Mouse (Mus musculus) hindbrain, embryonic 11.5 days (tissue): ENCODE measurements around the gene Gli1. TPM values are rescaled to one million over a fixed set of nuclear protein-coding genes. Genes with fewer than 3 reads are reported as not detected.

Experiments used
- ATAC-seq: fragments of 200-750 bp; cut with Nextera tagmentation; 2 replicates; pipeline ENCODE4 v1.8.0; 2017; ENCODE audit warnings: mild to moderate bottlenecking, moderate TSS enrichment, moderate library complexity; ENCODE audit not compliant: low FRiP score
- DNase-seq: peaks from one replicate; pipeline ENCODE4 v3.0.0-alpha.2; 2015; ENCODE audit warnings: low spot score
- H3K27ac ChIP-seq: fragments of 300-500 bp; sonication (generic); 2 replicates; pipeline ENCODE4 v1.5.1; 2014; ENCODE audit warnings: mild to moderate bottlenecking, low read depth, low read length
- H3K27me3 ChIP-seq: fragments of 300-500 bp; sonication (generic); 2 replicates; pipeline ENCODE4 v1.6.1; 2014; ENCODE audit warnings: mild to moderate bottlenecking, low read length, moderate library complexity, mixed read lengths; ENCODE audit not compliant: control insufficient read depth, insufficient read depth
- H3K36me3 ChIP-seq: fragments of 300-500 bp; sonication (generic); 2 replicates; pipeline ENCODE4 v1.6.1; 2014; ENCODE audit warnings: mild to moderate bottlenecking, low read length, moderate library complexity, mixed read lengths; ENCODE audit not compliant: control insufficient read depth, insufficient read depth
- H3K4me1 ChIP-seq: fragments of 300-500 bp; sonication (generic); replicated peaks from 2 replicates; pipeline ENCODE4 v1.6.1; 2014; ENCODE audit warnings: low read length, mixed read lengths; ENCODE audit not compliant: control insufficient read depth, insufficient read depth
- H3K4me2 ChIP-seq: fragments of 300-500 bp; sonication (generic); replicated peaks from 2 replicates; pipeline ENCODE4 v1.6.1; 2014; ENCODE audit warnings: mild to moderate bottlenecking, low read depth, low read length
- H3K4me3 ChIP-seq: fragments of 300-500 bp; sonication (generic); 2 replicates; pipeline ENCODE4 v1.5.1; 2014; ENCODE audit warnings: low read depth, low read length
- H3K9ac ChIP-seq: fragments of 300-500 bp; sonication (generic); 2 replicates; pipeline ENCODE4 v1.6.1; 2014; ENCODE audit warnings: low read depth, low read length
- H3K9me3 ChIP-seq: fragments of 300-500 bp; sonication (generic); 2 replicates; pipeline ENCODE4 v1.6.1; 2016; ENCODE audit warnings: low read length; ENCODE audit not compliant: control insufficient read depth
- WGBS: fragments of 180-500 bp; shearing (Covaris S2); extraction: QIAGEN DNeasy Blood & Tissue Kit; methylation state at CpG from one replicate; pipeline ENCODE4 v1.1.7; 2014; 5-methylcytosine and 5-hydroxymethylcytosine counted together
- polyA plus RNA-seq: library from polyadenylated mRNA; unstranded; fragments of >200 nt; fragmentation: Nextera tagmentation; extraction: Ambion mirVana; gene quantifications from 2 replicates; pipeline ENCODE4 v1.2.1, GENCODE M21; 2014

Gli1 gene
- polyA plus RNA-seq, 1 experiment from 2014 or later, result 3.2 TPM

- Histone ChIP-seq H3K4me3 (no peak overlapping the region), H3K27ac (no peak overlapping the region), H3K9ac (no peak overlapping the region), H3K36me3 (no peaks in the 10 kb centered on the region), H3K27me3 (no peaks in the 10 kb centered on the region), H3K4me2 (no peak overlapping the region), H3K4me1 (no peaks in the 10 kb centered on the region), H3K9me3 (no peaks in the 10 kb centered on the region)
- ATAC-seq, result no peak
- no peak for DNase-seq
- 70% methylated on average over 8 of the region's 8 CpGs for WGBS
These were observed 9.9 kb upstream of the Gli1 start for GRCm38 (mm10) chr10:127351719-127352118.

DNA sequence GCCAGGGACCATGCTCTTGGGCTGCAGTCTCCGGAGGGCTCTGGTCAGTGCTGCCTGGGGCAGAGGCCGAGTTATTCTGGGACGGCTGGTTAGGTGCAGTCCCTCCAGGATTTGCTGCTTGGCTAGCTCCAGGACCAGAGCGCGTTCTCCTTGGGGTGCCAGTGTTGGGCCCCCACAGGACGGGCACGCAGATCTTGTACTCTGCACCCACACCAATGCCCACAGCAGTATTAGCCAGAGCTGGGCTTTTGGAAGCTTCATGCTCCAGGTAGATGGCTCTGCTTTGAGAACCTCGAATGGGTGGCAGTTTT, 9.5 kb upstream of the Gli1 start:
- WGBS, result 84% methylated on average over 8 of the region's 8 CpGs
- H3K4me3 ChIP-seq, result no peak overlapping the region
- H3K4me2 ChIP-seq, result no peak overlapping the region
- H3K4me1 ChIP-seq, result no peaks in the 10 kb centered on the region
- no peak overlapping the region for H3K27ac ChIP-seq
- H3K36me3 ChIP-seq, result no peaks in the 10 kb centered on the region
- H3K9me3 ChIP-seq, result no peaks in the 10 kb centered on the region
- no peak for ATAC-seq
- no peak for DNase-seq
- H3K27me3 ChIP-seq, result no peaks in the 10 kb centered on the region
- H3K9ac ChIP-seq, result peak overlapping the region; percentile 29; the same call in 1 of the 2 replicates

- no peaks in the 10 kb centered on the region for H3K36me3 ChIP-seq
- no peaks in the 10 kb centered on the region for H3K9me3 ChIP-seq
- ATAC-seq, result peak; percentile 63; the same call in 1 of the 2 replicates
- H3K4me1 ChIP-seq, result no peaks in the 10 kb centered on the region
- peak overlapping the region; percentile 24 for H3K4me2 ChIP-seq
- no peak overlapping the region for H3K4me3 ChIP-seq
- peak overlapping the region; percentile 29; the same call in 1 of the 2 replicates for H3K9ac ChIP-seq
- no peaks in the 10 kb centered on the region for H3K27me3 ChIP-seq
- WGBS, result 13% methylated on average over 24 of the region's 24 CpGs
- DNase-seq, result peak; percentile 79
- H3K27ac ChIP-seq, result no peak overlapping the region
These were observed 9.0 kb upstream of the Gli1 start for GRCm38 (mm10) chr10:127350594-127351284.

GRCm38 (mm10) chr10:127349810-127350209, 8.0 kb upstream of the Gli1 start:
- no peak overlapping the region for H3K27ac ChIP-seq
- no peaks in the 10 kb centered on the region for H3K9me3 ChIP-seq
- H3K4me1 ChIP-seq, result no peaks in the 10 kb centered on the region
- no peak overlapping the region for H3K4me2 ChIP-seq
- H3K9ac ChIP-seq, result no peak overlapping the region
- DNase-seq, result no peak
- no peaks in the 10 kb centered on the region for H3K36me3 ChIP-seq
- no peaks in the 10 kb centered on the region for H3K27me3 ChIP-seq
- ATAC-seq, result no peak
- no peak overlapping the region for H3K4me3 ChIP-seq
- WGBS, result 78% methylated on average over 8 of the region's 8 CpGs

DNA sequence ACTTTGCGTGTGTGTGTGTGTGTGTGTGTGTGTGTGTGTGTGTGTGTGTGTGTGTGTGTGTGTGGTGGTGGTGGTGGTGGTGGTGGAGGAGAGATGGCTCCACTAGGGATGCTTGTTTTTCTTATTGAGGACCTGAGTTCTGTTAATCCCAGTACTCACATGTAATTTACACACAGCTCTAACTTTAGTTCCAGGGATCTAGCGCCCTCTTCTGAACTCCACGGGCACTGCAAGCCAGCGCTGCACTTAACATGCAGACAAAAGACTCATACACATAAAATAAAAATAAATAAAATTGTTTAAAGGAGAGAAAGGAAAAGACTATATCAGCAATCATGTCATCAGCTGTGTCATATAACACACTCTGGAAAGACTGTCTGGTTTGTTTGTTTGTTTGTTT, 7.2 kb upstream of the Gli1 start:
- DNase-seq, result no peak
- no peak overlapping the region for H3K27ac ChIP-seq
- 73% methylated on average over 4 of the region's 4 CpGs for WGBS
- no peaks in the 10 kb centered on the region for H3K4me1 ChIP-seq
- H3K27me3 ChIP-seq, result no peaks in the 10 kb centered on the region
- H3K9me3 ChIP-seq, result no peaks in the 10 kb centered on the region
- H3K9ac ChIP-seq, result no peak overlapping the region
- H3K4me3 ChIP-seq, result no peak overlapping the region
- H3K4me2 ChIP-seq, result no peak overlapping the region
- no peaks in the 10 kb centered on the region for H3K36me3 ChIP-seq
- no peak for ATAC-seq

GRCm38 (mm10) chr10:127346173-127346572, 4.4 kb upstream of the Gli1 start:
- 90% methylated on average over 3 of the region's 3 CpGs for WGBS
- Histone ChIP-seq H3K27ac (no peak overlapping the region), H3K9me3 (no peaks in the 10 kb centered on the region), H3K27me3 (peaks cover 4% of the 10 kb centered on the region), H3K9ac (no peak overlapping the region), H3K4me3 (no peak overlapping the region), H3K4me1 (peaks cover 2% of the 10 kb centered on the region; the same call in 1 of the 2 replicates), H3K4me2 (no peak overlapping the region), H3K36me3 (no peaks in the 10 kb centered on the region)
- DNase-seq (no peak), ATAC-seq (no peak)

DNA sequence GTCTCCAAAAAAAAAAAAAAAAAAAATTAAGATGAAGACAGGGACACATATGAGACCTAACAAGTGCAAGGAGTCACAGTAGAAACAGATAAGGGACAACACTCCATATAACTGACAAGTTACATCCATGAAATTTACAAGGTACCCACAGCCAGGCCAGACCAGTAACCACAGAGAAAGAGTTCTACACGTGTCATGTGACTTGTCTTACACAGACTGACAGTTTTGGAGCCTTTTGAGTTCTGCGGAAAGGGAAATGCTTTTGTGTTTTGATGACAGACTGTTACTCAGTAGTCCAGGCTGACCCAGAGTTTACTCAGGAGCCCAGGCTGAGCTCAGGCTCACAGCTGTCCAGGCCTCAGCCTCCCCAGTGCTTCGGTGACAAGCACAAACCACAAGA, 1.3 kb upstream of the Gli1 start:
- H3K9me3 ChIP-seq, result no peaks in the 10 kb centered on the region
- H3K36me3 ChIP-seq, result no peaks in the 10 kb centered on the region
- H3K4me3 ChIP-seq, result no peak overlapping the region
- H3K27ac ChIP-seq, result no peak overlapping the region
- H3K9ac ChIP-seq, result no peak overlapping the region
- H3K4me2 ChIP-seq, result no peak overlapping the region
- H3K27me3 ChIP-seq, result peaks cover 15% of the 10 kb centered on the region
- no peak for ATAC-seq
- DNase-seq, result no peak
- 72% methylated on average over 3 of the region's 3 CpGs for WGBS
- peaks cover 16% of the 10 kb centered on the region for H3K4me1 ChIP-seq

GRCm38 (mm10) chr10:127341360-127341690, 449 bp downstream of the Gli1 start:
- ATAC-seq (no peak), DNase-seq (peak; percentile 50)
- peaks cover 15% of the 10 kb centered on the region for H3K27me3 ChIP-seq
- no peaks in the 10 kb centered on the region for H3K36me3 ChIP-seq
- H3K9ac ChIP-seq, result peak overlapping the region; percentile 7; the same call in 1 of the 2 replicates
- H3K4me1 ChIP-seq, result peaks cover 16% of the 10 kb centered on the region
- peak overlapping the region; percentile 33 for H3K4me3 ChIP-seq
- H3K9me3 ChIP-seq, result no peaks in the 10 kb centered on the region
- WGBS, result 0% methylated on average over 1 of the region's 11 CpGs
- 0 out of 2 replicates have a peak overlapping the region, but pooled peaks have one; percentile 4 for H3K27ac ChIP-seq
- H3K4me2 ChIP-seq, result peak overlapping the region; percentile 63

DNA sequence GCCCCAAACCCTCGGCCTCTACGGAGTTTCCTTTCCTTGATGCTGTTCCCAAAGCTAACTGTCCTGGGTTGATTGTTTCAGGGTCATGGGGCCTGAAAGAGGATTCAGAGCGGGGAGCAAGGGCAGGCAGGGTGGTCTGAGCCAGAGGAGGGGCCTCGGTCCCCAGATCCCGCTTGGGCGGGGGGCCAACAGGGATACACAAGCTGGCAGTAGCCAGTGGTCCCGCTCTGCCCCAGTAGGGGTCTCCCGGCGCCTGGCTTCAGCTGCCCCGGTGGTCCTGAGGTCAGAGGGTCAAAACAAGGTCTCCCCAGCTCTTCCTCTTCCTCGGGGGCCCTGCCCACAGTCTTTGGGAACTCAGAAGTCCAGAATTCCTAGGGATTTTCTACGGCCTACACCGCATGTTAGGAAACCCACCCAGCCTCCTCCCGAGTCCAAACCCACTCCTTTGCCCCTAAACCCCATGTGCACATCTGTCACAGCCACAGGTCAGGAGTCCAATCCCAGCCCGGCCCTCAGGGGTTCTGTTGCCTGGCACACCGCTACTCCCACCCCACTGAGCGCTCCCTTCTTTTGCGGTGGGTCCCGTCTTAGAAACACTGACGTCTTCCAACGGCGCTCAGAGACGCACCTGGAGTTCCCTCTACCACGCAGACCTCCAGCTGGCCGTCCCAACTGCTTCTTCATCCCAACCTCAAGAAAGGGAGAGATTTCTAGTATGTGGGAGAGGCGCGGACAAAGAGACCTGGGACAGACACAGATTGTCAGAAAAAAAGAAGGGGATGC, 1.0 kb downstream of the Gli1 start:
- Histone ChIP-seq H3K4me2 (peak overlapping the region; percentile 63), H3K4me1 (peaks cover 16% of the 10 kb centered on the region), H3K27ac (no peak overlapping the region), H3K9ac (peak overlapping the region; percentile 15; the same call in 1 of the 2 replicates), H3K36me3 (no peaks in the 10 kb centered on the region), H3K4me3 (peak overlapping the region; percentile 33), H3K27me3 (peaks cover 15% of the 10 kb centered on the region), H3K9me3 (no peaks in the 10 kb centered on the region)
- peak; percentile 13; the same call in 1 of the 2 replicates for ATAC-seq
- WGBS, result under 1% methylated on average over 25 of the region's 27 CpGs
- peak; percentile 42 for DNase-seq
